Mouse (Mus musculus) intestine, postnatal 0 days (tissue): Measurements from ENCODE around the gene Gas2. TPM values are rescaled to one million over a fixed set of nuclear protein-coding genes. Genes with fewer than 3 reads are reported as not detected.

ENCODE experiments used
- ATAC-seq: fragments of 200-750 bp; cut with Nextera tagmentation; 2 replicates; pipeline ENCODE4 v1.8.0; 2017; ENCODE audit warnings: mild to moderate bottlenecking, moderate TSS enrichment, moderate library complexity
- H3K27ac ChIP-seq: fragments of 300-500 bp; sonication (generic); 2 replicates; pipeline ENCODE4 v1.5.1; 2014; ENCODE audit warnings: mild to moderate bottlenecking, low read depth, low read length, moderate library complexity
- H3K27me3 ChIP-seq: fragments of 300-500 bp; sonication (generic); replicated peaks from 2 replicates; pipeline ENCODE4 v1.6.1; 2014; ENCODE audit warnings: low read length, mixed read lengths; ENCODE audit not compliant: control insufficient read depth, insufficient read depth
- H3K36me3 ChIP-seq: fragments of 300-500 bp; sonication (generic); 2 replicates; pipeline ENCODE4 v1.6.1; 2014; ENCODE audit warnings: mild to moderate bottlenecking, moderate library complexity; ENCODE audit not compliant: control insufficient read depth, insufficient read depth
- H3K4me1 ChIP-seq: fragments of 300-500 bp; sonication (generic); replicated peaks from 2 replicates; pipeline ENCODE4 v1.6.1; 2014; ENCODE audit warnings: antibody characterized with exemption, low read length, mixed read lengths; ENCODE audit not compliant: control insufficient read depth, insufficient read depth
- H3K4me2 ChIP-seq: fragments of 300-500 bp; sonication (generic); replicated peaks from 2 replicates; pipeline ENCODE4 v1.6.1; 2014; ENCODE audit warnings: low read depth, mild to moderate bottlenecking, moderate library complexity
- H3K4me3 ChIP-seq: fragments of 300-500 bp; sonication (generic); 2 replicates; pipeline ENCODE4 v1.5.1; 2014; ENCODE audit warnings: low read depth, low read length
- H3K9ac ChIP-seq: fragments of 300-500 bp; sonication (generic); 2 replicates; pipeline ENCODE4 v1.6.1; 2014; ENCODE audit warnings: mild to moderate bottlenecking, low read depth, low read length
- H3K9me3 ChIP-seq: fragments of 300-500 bp; sonication (generic); 2 replicates; pipeline ENCODE4 v1.6.1; 2016; ENCODE audit warnings: mixed run types; ENCODE audit not compliant: control insufficient read depth
- CTCF ChIP-seq: sonication (generic); IDR thresholded peaks from 2 replicates; pipeline ENCODE4 v1.5.1; 2016; ENCODE audit warnings: low read depth, mild to moderate bottlenecking, control low read depth, antibody characterized with exemption, moderate library complexity
- WGBS: fragments of 180-500 bp; shearing (Covaris S2); extraction: QIAGEN DNeasy Blood & Tissue Kit; methylation state at CpG from one replicate; pipeline ENCODE4 v1.1.7; 2014; 5-methylcytosine and 5-hydroxymethylcytosine counted together
- polyA plus RNA-seq: library from polyadenylated mRNA; unstranded; fragments of >200 nt; fragmentation: Nextera tagmentation; extraction: Ambion mirVana; gene quantifications from 2 replicates; pipeline ENCODE4 v1.2.1, GENCODE M21; 2015

Gas2 gene
- polyA plus RNA-seq, 1 experiment from 2014 or later, result 5.3 TPM

GRCm38 (mm10) chr7:52015628-52016027, 153.8 kb downstream of the Gas2 start, which contains the start of gene 1700015G11Rik:
Gene 1700015G11Rik (minus strand): TSS chr7:52015728.
- H3K27ac ChIP-seq, result no peak within 1 kb of the TSS
- ATAC-seq, result no peak
- H3K4me2 ChIP-seq, result no peak within 1 kb of the TSS
- H3K27me3 ChIP-seq, result no peaks in the 10 kb centered on the region
- 75% methylated on average over 3 of the region's 3 CpGs for WGBS
- no peak within 1 kb of the TSS for H3K4me3 ChIP-seq
- H3K9ac ChIP-seq, result no peak within 1 kb of the TSS
- H3K4me1 ChIP-seq, result no peaks in the 10 kb centered on the region
- H3K9me3 ChIP-seq, result no peaks in the 10 kb centered on the region
- TF ChIP-seq CTCF, result no peak
- H3K36me3 ChIP-seq, result no peaks in the 10 kb centered on the region

DNA sequence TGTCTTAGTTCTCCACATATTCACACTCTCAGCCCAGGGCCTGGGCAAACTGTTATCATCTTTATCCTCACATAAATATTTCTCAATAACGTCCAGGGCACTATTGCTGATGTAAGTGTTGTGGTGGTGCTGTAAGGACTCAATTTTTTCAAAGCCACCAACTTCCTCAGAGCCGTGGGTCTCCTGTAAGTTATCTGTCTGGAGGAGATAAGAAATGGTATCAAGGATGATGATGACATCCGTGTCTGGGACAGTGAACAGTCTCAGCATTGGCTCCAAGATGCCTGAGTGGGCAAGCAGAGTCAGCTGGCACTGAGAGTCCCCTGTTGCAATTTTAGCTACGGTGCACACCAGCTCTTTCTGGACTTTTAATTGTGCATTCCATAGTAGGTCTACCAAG, 160.2 kb downstream of the Gas2 start:
- WGBS, result 72% methylated on average over 4 of the region's 4 CpGs
- Histone ChIP-seq H3K9me3 (no peaks in the 10 kb centered on the region), H3K27me3 (no peaks in the 10 kb centered on the region), H3K27ac (no peak overlapping the region), H3K36me3 (no peaks in the 10 kb centered on the region), H3K4me2 (no peak overlapping the region), H3K4me3 (no peak overlapping the region), H3K4me1 (no peaks in the 10 kb centered on the region), H3K9ac (no peak overlapping the region)
- TF ChIP-seq CTCF, result no peak
- ATAC-seq, result no peak

- Histone ChIP-seq H3K9me3 (no peaks in the 10 kb centered on the region), H3K27me3 (no peaks in the 10 kb centered on the region), H3K4me1 (no peaks in the 10 kb centered on the region), H3K36me3 (no peaks in the 10 kb centered on the region), H3K4me3 (no peak overlapping the region), H3K9ac (no peak overlapping the region), H3K4me2 (no peak overlapping the region), H3K27ac (no peak overlapping the region)
- WGBS, result 83% methylated on average over 5 of the region's 5 CpGs
- no peak for TF ChIP-seq CTCF
- no peak for ATAC-seq
Measured at GRCm38 (mm10) chr7:52024050-52024626, 162.3 kb downstream of the Gas2 start.

GRCm38 (mm10) chr7:52037600-52038582, 176.1 kb downstream of the Gas2 start:
- Histone ChIP-seq H3K9me3 (no peaks in the 10 kb centered on the region), H3K4me1 (no peaks in the 10 kb centered on the region), H3K27me3 (no peaks in the 10 kb centered on the region), H3K9ac (no peak overlapping the region), H3K4me3 (no peak overlapping the region), H3K4me2 (no peak overlapping the region), H3K27ac (no peak overlapping the region), H3K36me3 (no peaks in the 10 kb centered on the region)
- ATAC-seq, result no peak
- TF ChIP-seq CTCF, result peak; percentile 77
- WGBS, result 43% methylated on average over 8 of the region's 8 CpGs

Other genes with a start within 250 kb of the Gas2 start
- 0.07 and 0.09 TPM in 2 replicates for gene Slc17a6, start 240.0 kb upstream of the Gas2 start, polyA plus RNA-seq
- 5.9 and 6.0 TPM in 2 replicates for gene Fancf, start 252 bp downstream of the Gas2 start, polyA plus RNA-seq
- gene Svip, start 144.0 kb downstream of the Gas2 start, polyA plus RNA-seq, result 9.7 and 10.8 TPM in 2 replicates
- not detected in 2 replicates for gene 1700015G11Rik, start 153.7 kb downstream of the Gas2 start, polyA plus RNA-seq